Mouse (Mus musculus) kidney, adult 10 weeks (tissue): ENCODE measurements around the gene Map4. TPM values are rescaled to one million over a fixed set of nuclear protein-coding genes. Genes with fewer than 3 reads are reported as not detected.

ENCODE experiments used
- polyA plus RNA-seq: library from polyadenylated mRNA; stranded (reverse); fragments of 350-450 nt; fragmentation: Illumina TruSeq; extraction: RNeasy Lipid Tissue Mini Kit (QIAGEN cat#74804); gene quantifications from one replicate; pipeline ENCODE4 v1.2.3, GENCODE M21; 2014; ENCODE audit warnings: low read depth, low replicate concordance

Gene Map4
- 25.2 TPM for polyA plus RNA-seq

GRCm38 (mm10) chr9:109931257-109932171 lies at the start of gene Map4:
Gene Map4, plus strand, starts transcription at chr9:109931460.

GRCm38 (mm10) chr9:110116977-110117778 lies 185.9 kb downstream of the Map4 start, which contains the start of gene Smarcc1:
Gene Smarcc1, plus strand, starts transcription at chr9:110117708.

GRCm38 (mm10) chr9:110117779-110118139 lies 186.5 kb downstream of the Map4 start, which contains the start of gene Dhx30:
Gene Dhx30, minus strand, starts transcription at chr9:110117830.

Other genes with a start within 250 kb of the Map4 start
- gene Fbxw18, start 228.8 kb upstream of the Map4 start, polyA plus RNA-seq, result not detected
- not detected for gene Fbxw26, start 185.4 kb upstream of the Map4 start, polyA plus RNA-seq
- gene Fbxw27, start 140.8 kb upstream of the Map4 start, polyA plus RNA-seq, result not detected
- gene Spink8, start 119.2 kb upstream of the Map4 start, polyA plus RNA-seq, result 48.1 TPM
- 2.1 TPM for gene Nme6, start 98.7 kb upstream of the Map4 start, polyA plus RNA-seq
- not detected for gene Camp, start 81.8 kb upstream of the Map4 start, polyA plus RNA-seq
- 7.8 TPM for gene Cdc25a, start 55.9 kb upstream of the Map4 start, polyA plus RNA-seq
- 34.2 TPM for gene Smarcc1, start 186.2 kb downstream of the Map4 start, polyA plus RNA-seq
- 28.5 TPM for gene Dhx30, start 186.4 kb downstream of the Map4 start, polyA plus RNA-seq